Mouse (Mus musculus): ENCODE measurements at regions not wholly inside any gene's neighbourhood (a gene's known extent, or its start where the extent isn't known, plus 50 kb on each side); places are given as distances from the start of the nearest gene placed in this dataset.

GRCm38 (mm10) chr4:125824525-125824924 is 199.8 kb upstream of the Csf3r start:
- Histone ChIP-seq H3K9me3 (replicated peaks; ENCODE audit: control insufficient read depth, low read length) (no peaks in the 10 kb centered on the region), H3K4me1 (ENCODE audit: control insufficient read depth, insufficient read depth) (no peaks in the 10 kb centered on the region), H3K4me3 (ENCODE audit: low read depth, low read length) (no peak overlapping the region), H3K9ac (replicated peaks; ENCODE audit: low read depth, low read length) (no peak overlapping the region), H3K4me2 (ENCODE audit: low read depth, low read length) (no peak overlapping the region), H3K27ac (ENCODE audit: low read depth) (no peak overlapping the region), H3K36me3 (replicated peaks; ENCODE audit: control insufficient read depth, insufficient read depth, low read length) (no peaks in the 10 kb centered on the region), H3K27me3 (ENCODE audit: control insufficient read depth, insufficient read depth, low read length) (no peaks in the 10 kb centered on the region)
- ATAC-seq (ENCODE audit: insufficient read depth, low read depth) (no peak), DNase-seq (ENCODE audit: low spot score) (no peak)
- TF ChIP-seq CTCF (IDR thresholded peaks at IDR 0.05; ENCODE audit: low read depth): no peak
- TF ChIP-seq EP300 (IDR thresholded peaks at IDR 0.05; ENCODE audit: low read depth): no peak
- 13% methylated on average over 3 of the region's 3 CpGs for WGBS

GRCm38 (mm10) chr4:125826416-125826815 is 197.9 kb upstream of the Csf3r start:
- H3K9me3 ChIP-seq (replicated peaks; ENCODE audit: control insufficient read depth, low read length): no peaks in the 10 kb centered on the region
- no peaks in the 10 kb centered on the region for H3K27me3 ChIP-seq (ENCODE audit: control insufficient read depth, insufficient read depth, low read length)
- H3K36me3 ChIP-seq (replicated peaks; ENCODE audit: control insufficient read depth, insufficient read depth, low read length): no peaks in the 10 kb centered on the region
- 61% methylated on average over 5 of the region's 5 CpGs for WGBS
- DNase-seq (ENCODE audit: low spot score) (no peak), ATAC-seq (ENCODE audit: insufficient read depth, low read depth) (no peak)
- H3K27ac ChIP-seq (ENCODE audit: low read depth): no peak overlapping the region
- H3K4me3 ChIP-seq (ENCODE audit: low read depth, low read length): no peak overlapping the region
- H3K9ac ChIP-seq (replicated peaks; ENCODE audit: low read depth, low read length): no peak overlapping the region
- H3K4me2 ChIP-seq (ENCODE audit: low read depth, low read length): no peak overlapping the region
- H3K4me1 ChIP-seq (ENCODE audit: control insufficient read depth, insufficient read depth): no peaks in the 10 kb centered on the region
- TF ChIP-seq EP300 (IDR thresholded peaks at IDR 0.05; ENCODE audit: low read depth) (no peak), CTCF (IDR thresholded peaks at IDR 0.05; ENCODE audit: low read depth) (no peak)

- Histone ChIP-seq H3K27me3 (ENCODE audit: control insufficient read depth, insufficient read depth, low read length) (no peaks in the 10 kb centered on the region), H3K9me3 (replicated peaks; ENCODE audit: control insufficient read depth, low read length) (no peaks in the 10 kb centered on the region), H3K4me1 (ENCODE audit: control insufficient read depth, insufficient read depth) (no peaks in the 10 kb centered on the region), H3K27ac (ENCODE audit: low read depth) (no peak overlapping the region), H3K9ac (replicated peaks; ENCODE audit: low read depth, low read length) (no peak overlapping the region), H3K4me3 (ENCODE audit: low read depth, low read length) (no peak overlapping the region), H3K4me2 (ENCODE audit: low read depth, low read length) (no peak overlapping the region), H3K36me3 (replicated peaks; ENCODE audit: control insufficient read depth, insufficient read depth, low read length) (no peaks in the 10 kb centered on the region)
- DNase-seq (ENCODE audit: low spot score) (peak; percentile 46), ATAC-seq (ENCODE audit: insufficient read depth, low read depth) (no peak; the same call in 1 of the 2 replicates)
- TF ChIP-seq CTCF (IDR thresholded peaks at IDR 0.05; ENCODE audit: low read depth): no peak
- TF ChIP-seq EP300 (IDR thresholded peaks at IDR 0.05; ENCODE audit: low read depth): no peak
- WGBS: 1% methylated on average over 8 of the region's 8 CpGs
Measured at GRCm38 (mm10) chr4:125835250-125835649, 189.1 kb upstream of the Csf3r start.

DNA sequence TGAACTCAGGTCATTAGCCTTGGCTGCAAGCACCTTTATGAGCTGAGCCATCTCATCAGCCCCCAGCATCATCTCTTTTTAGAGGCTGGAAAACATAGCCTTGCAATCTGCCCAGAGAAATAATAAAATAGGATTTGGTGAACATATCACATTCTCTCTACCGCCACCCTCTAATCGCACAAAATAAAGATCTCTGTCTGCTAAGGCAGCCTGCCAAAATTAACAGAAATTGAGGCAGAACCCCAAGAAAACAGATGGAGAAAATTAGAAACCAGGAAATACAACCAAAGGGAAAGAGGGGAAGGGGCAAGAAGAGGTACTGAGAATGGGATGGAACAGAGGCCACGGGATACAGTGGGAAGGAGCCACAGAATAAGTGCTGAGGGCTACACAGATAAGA is 176.8 kb upstream of the Csf3r start:
- Histone ChIP-seq H3K9me3 (replicated peaks; ENCODE audit: control insufficient read depth, low read length) (no peaks in the 10 kb centered on the region), H3K4me3 (ENCODE audit: low read depth, low read length) (no peak overlapping the region), H3K4me2 (ENCODE audit: low read depth, low read length) (no peak overlapping the region), H3K27ac (ENCODE audit: low read depth) (no peak overlapping the region), H3K27me3 (ENCODE audit: control insufficient read depth, insufficient read depth, low read length) (no peaks in the 10 kb centered on the region), H3K36me3 (replicated peaks; ENCODE audit: control insufficient read depth, insufficient read depth, low read length) (no peaks in the 10 kb centered on the region), H3K4me1 (ENCODE audit: control insufficient read depth, insufficient read depth) (no peaks in the 10 kb centered on the region), H3K9ac (replicated peaks; ENCODE audit: low read depth, low read length) (no peak overlapping the region)
- no peak for TF ChIP-seq CTCF (IDR thresholded peaks at IDR 0.05; ENCODE audit: low read depth)
- TF ChIP-seq EP300 (IDR thresholded peaks at IDR 0.05; ENCODE audit: low read depth): no peak
- no peak for DNase-seq (ENCODE audit: low spot score)
- ATAC-seq (ENCODE audit: insufficient read depth, low read depth): no peak
- 76% methylated on average over 3 of the region's 3 CpGs for WGBS

DNA sequence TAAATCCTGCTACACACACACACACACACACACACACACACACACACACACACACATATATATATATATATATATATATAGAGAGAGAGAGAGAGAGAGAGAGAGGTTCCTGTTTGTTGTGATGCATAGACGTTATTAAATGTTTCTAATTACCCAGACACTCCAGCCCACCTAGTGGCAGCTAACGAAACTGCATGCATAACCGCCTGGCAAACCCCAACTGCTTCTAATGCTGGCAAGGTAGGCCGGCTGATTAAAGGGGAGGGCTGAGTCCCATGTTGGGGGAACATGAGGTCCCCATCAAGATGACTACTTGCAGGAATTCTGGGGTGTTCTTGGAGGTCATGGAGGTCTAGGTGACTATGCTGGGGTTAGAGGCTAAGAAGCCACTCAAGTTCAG is 174.1 kb upstream of the Csf3r start:
- H3K27me3 ChIP-seq (ENCODE audit: control insufficient read depth, insufficient read depth, low read length): no peaks in the 10 kb centered on the region
- DNase-seq (ENCODE audit: low spot score): peak; percentile 13
- 7% methylated on average over 4 of the region's 4 CpGs for WGBS
- no peaks in the 10 kb centered on the region for H3K9me3 ChIP-seq (replicated peaks; ENCODE audit: control insufficient read depth, low read length)
- H3K36me3 ChIP-seq (replicated peaks; ENCODE audit: control insufficient read depth, insufficient read depth, low read length): no peaks in the 10 kb centered on the region
- no peak overlapping the region for H3K4me3 ChIP-seq (ENCODE audit: low read depth, low read length)
- ATAC-seq (ENCODE audit: insufficient read depth, low read depth): no peak
- TF ChIP-seq CTCF (IDR thresholded peaks at IDR 0.05; ENCODE audit: low read depth): peak; percentile 62
- no peak for TF ChIP-seq EP300 (IDR thresholded peaks at IDR 0.05; ENCODE audit: low read depth)
- H3K9ac ChIP-seq (replicated peaks; ENCODE audit: low read depth, low read length): no peak overlapping the region
- no peaks in the 10 kb centered on the region for H3K4me1 ChIP-seq (ENCODE audit: control insufficient read depth, insufficient read depth)
- H3K27ac ChIP-seq (ENCODE audit: low read depth): no peak overlapping the region
- no peak overlapping the region for H3K4me2 ChIP-seq (ENCODE audit: low read depth, low read length)

GRCm38 (mm10) chr4:125852545-125852944 is 171.8 kb upstream of the Csf3r start:
- no peak for DNase-seq (ENCODE audit: low spot score)
- Histone ChIP-seq H3K4me2 (ENCODE audit: low read depth, low read length) (no peak overlapping the region), H3K9me3 (replicated peaks; ENCODE audit: control insufficient read depth, low read length) (no peaks in the 10 kb centered on the region), H3K9ac (replicated peaks; ENCODE audit: low read depth, low read length) (no peak overlapping the region), H3K27ac (ENCODE audit: low read depth) (no peak overlapping the region), H3K4me1 (ENCODE audit: control insufficient read depth, insufficient read depth) (no peaks in the 10 kb centered on the region), H3K27me3 (ENCODE audit: control insufficient read depth, insufficient read depth, low read length) (no peaks in the 10 kb centered on the region), H3K4me3 (ENCODE audit: low read depth, low read length) (no peak overlapping the region), H3K36me3 (replicated peaks; ENCODE audit: control insufficient read depth, insufficient read depth, low read length) (no peaks in the 10 kb centered on the region)
- 66% methylated on average over 4 of the region's 4 CpGs for WGBS
- no peak for ATAC-seq (ENCODE audit: insufficient read depth, low read depth)
- TF ChIP-seq CTCF (IDR thresholded peaks at IDR 0.05; ENCODE audit: low read depth) (no peak), EP300 (IDR thresholded peaks at IDR 0.05; ENCODE audit: low read depth) (no peak)
